Mouse (Mus musculus): Measurements from ENCODE around the gene Msantd4.
"Not testable (repeated sequence)": the region's sequence is repeated elsewhere in the genome, so short reads cannot be mapped to it uniquely, and the experiment has no call there.

The Msantd4 gene

GRCm38 (mm10) chr9:4375828-4376639 is at the start of gene Msantd4:
Msantd4 (plus strand) TSS chr9:4376562.
- DNase-seq (ENCODE audit: low spot score in 2 of 2) = peak; percentile 99

DNA sequence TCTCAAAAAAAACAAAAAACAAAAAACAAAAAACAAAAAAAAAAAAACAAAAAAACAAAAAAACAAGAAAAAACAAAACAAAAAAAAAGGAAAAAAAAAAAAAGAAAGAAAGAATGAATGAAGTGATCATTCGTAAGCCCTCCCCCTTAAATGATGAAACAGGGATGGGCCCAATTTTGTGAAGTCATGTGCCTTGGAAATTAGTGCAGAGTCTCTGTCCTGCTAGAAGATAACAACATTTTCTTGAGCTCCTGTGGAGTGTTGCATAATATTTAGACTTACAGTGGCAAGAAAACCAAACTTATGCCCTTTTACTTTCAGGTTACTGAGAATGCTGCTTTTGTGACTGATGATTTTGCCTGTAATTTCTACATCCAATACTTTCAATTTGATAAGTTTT is 23.2 kb upstream of the Msantd4 start:
- no peak for DNase-seq (ENCODE audit: low spot score in 2 of 2)

DNA sequence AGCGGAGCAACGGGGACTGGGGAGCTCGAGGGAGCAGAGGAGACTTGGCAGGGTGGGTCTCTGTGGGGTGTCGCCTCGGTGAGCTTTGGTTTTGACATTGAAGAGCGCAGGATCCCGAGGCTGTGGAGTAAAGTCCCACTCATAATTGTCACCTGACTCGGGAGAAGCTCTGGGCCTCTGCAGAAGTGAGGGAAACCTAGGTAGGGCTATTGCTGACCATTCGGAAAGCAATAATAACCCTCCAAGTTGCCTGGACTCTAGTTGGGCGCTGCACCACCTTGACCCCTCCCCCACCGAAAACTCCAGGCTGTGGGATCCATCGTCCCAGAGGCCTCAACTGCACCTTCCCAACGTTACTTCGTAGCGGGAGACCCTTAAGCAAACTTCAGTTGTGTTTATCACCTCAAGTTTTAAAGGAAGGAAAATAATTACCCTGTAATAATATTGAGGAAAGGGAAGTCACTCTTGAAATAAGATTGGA is 318 bp downstream of the Msantd4 start:
- DNase-seq (ENCODE audit: low spot score in 2 of 2) = no peak

GRCm38 (mm10) chr9:4400801-4401200 is 24.4 kb downstream of the Msantd4 start:
- not testable (repeated sequence) for DNase-seq (ENCODE audit: low spot score in 2 of 2)

All from right cerebral cortex, adult 2 months (tissue).